Mouse (Mus musculus): ENCODE data around the gene Gm3409. TPM values are rescaled to one million over a fixed set of nuclear protein-coding genes. Genes with fewer than 3 reads are reported as not detected.

The Gm3409 gene
- polyA plus RNA-seq, 1 experiment: not detected

DNA sequence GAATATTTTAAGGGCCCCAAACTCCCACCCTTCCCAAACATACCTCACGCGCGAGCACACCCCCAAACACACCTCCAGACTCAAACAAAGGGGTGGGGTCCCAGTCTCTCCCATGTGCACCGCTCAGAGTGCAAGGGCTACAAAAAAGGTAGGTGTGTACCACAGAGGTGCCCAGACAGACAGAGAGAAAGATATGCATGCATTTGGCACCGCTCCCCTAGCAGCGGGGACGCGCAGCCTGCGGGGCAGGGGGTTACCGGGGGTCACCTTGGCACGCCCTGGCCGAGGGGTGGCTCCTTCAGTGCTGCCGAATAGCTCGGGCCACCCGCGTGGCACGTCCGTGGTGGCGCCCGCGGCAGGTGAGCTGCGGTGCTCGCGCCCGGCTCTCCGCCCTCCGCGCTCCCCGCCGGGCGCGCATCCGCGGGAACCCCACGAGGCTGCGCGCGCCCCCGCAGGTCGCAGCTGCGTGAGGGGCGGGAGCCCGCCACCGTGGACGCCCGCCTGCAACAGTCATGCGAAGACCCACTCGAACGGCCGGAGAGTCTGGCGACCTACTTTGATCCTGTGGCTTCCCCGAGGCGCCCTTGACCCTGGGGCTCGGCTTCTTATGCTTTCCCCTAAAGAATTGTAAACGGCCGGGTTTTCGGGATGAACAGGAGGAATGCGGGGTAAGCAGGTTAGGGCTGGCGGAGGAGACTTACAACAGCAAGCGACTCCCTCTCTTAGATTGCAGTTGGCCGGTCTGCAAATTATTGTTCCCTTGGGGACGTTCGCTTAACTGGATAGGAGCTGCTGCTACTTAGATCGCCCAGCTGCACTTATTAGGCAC is 47.2 kb downstream of the Gm3409 start, which contains the start of gene Gpr12:
TSS of gene Gpr12 (minus strand) at position 762 of the 829 bp plus-strand sequence.
- peak; percentile 79 for DNase-seq (ENCODE audit: low read depth)
- TF ChIP-seq CTCF (IDR thresholded peaks at IDR 0.05; ENCODE audit: borderline replicate concordance, extremely low read depth, insufficient read depth, insufficient read length) (no peak), POLR2A (IDR thresholded peaks at IDR 0.05; ENCODE audit: borderline replicate concordance, extremely low read depth, insufficient read depth, insufficient read length, poor library complexity, severe bottlenecking) (no peak)

DNA sequence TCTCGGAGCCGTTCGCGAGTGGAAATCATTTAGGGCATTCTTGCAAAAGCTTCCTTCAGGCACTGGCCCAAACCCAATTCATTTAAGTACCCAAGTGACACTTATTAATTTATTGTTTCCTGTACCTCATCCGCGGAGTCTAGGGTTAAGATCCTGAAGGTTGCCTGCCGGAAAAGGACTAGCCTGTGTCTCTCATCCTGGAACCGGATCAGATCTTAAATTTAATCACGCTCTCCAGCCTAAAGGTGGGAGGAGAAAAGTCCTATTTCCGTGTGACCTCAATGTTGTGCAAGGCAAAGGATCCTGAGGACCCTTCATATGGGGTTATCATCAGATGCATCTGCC is 47.8 kb downstream of the Gm3409 start:
- DNase-seq (ENCODE audit: low read depth): no peak
- no peak for TF ChIP-seq CTCF (IDR thresholded peaks at IDR 0.05; ENCODE audit: borderline replicate concordance, extremely low read depth, insufficient read depth, insufficient read length)
- no peak for TF ChIP-seq POLR2A (IDR thresholded peaks at IDR 0.05; ENCODE audit: borderline replicate concordance, extremely low read depth, insufficient read depth, insufficient read length, poor library complexity, severe bottlenecking)

DNA sequence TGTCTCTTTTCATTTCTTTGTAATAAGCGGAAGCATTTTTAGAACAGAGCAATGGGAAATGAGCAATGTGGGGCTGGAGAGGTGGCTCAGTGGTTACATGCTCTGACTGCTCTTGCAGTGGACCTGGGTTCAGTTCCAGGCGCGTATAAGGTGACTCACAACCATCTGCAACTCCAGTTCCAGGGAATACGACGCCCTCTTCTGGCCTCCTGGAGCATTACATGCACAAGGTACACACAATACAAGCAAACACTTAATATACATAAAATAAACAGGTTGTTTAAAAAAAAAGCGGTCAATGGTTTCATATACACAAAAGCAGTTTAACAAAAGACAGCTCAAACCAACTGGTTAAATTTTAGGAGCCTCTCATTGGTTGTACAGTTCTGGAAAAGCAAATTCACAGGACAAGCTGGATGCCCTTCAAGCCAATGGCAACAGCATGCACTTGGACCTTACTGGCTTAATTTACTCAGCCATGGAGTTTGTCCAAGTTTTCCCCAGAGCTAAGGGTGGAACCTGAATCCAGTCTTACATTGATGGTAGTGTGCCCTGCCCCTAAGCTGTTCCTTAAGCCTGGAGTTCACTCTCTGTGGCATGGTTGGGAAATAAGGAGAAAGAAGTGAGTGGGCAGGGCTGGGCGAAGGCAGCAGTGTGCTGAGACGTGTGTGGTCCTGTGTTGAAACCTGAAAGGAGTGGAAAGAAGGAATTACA is 49.1 kb downstream of the Gm3409 start:
- DNase-seq (ENCODE audit: low read depth): no peak
- no peak for TF ChIP-seq CTCF (IDR thresholded peaks at IDR 0.05; ENCODE audit: borderline replicate concordance, extremely low read depth, insufficient read depth, insufficient read length)
- TF ChIP-seq POLR2A (IDR thresholded peaks at IDR 0.05; ENCODE audit: borderline replicate concordance, extremely low read depth, insufficient read depth, insufficient read length, poor library complexity, severe bottlenecking): no peak

Other genes starting within 250 kb of the Gm3409 start
- 19.8 and 35.7 TPM in 2 replicates for gene Wasf3, start 152.7 kb upstream of the Gm3409 start, polyA plus RNA-seq (2012; rRNA removed)
- 0.07 TPM in 1 of 2 replicates, not detected in the other for gene Gm6408, start 55.7 kb upstream of the Gm3409 start, polyA plus RNA-seq (2012; rRNA removed)
- not detected in 2 replicates for gene Gm6370, start 46.3 kb upstream of the Gm3409 start, polyA plus RNA-seq (2012; rRNA removed)
- gene 4930449I24Rik, start 35.2 kb upstream of the Gm3409 start, polyA plus RNA-seq (2012; rRNA removed): not detected in 2 replicates
- gene Gm3402, start 23.5 kb upstream of the Gm3409 start, polyA plus RNA-seq (2012; rRNA removed): not detected in 2 replicates
- not detected in 2 replicates for gene Gm3404, start 11.8 kb upstream of the Gm3409 start, polyA plus RNA-seq (2012; rRNA removed)
- not detected in 2 replicates for gene Gm3415, start 18.5 kb downstream of the Gm3409 start, polyA plus RNA-seq (2012; rRNA removed)
- gene Gpr12, start 47.6 kb downstream of the Gm3409 start, polyA plus RNA-seq (2012; rRNA removed): 17.9 and 19.2 TPM in 2 replicates